Mouse (Mus musculus) intestine, embryonic 16.5 days (tissue): ENCODE results near the gene Susd6. TPM values are rescaled to one million over a fixed set of nuclear protein-coding genes. Genes with fewer than 3 reads are reported as not detected.
A peak's percentile ranks its signal among the peaks of the same experiment; 100 is the strongest.

Experiments
- ATAC-seq: fragments of 200-750 bp; cut with Nextera tagmentation; 2 replicates; pipeline ENCODE4 v1.8.0; 2017; ENCODE audit warnings: moderate TSS enrichment, moderate library complexity
- H3K27ac ChIP-seq: fragments of 300-500 bp; sonication (generic); 2 replicates; pipeline ENCODE4 v1.5.1; 2014; ENCODE audit warnings: mild to moderate bottlenecking, low read length
- H3K27me3 ChIP-seq: fragments of 300-500 bp; sonication (generic); replicated peaks from 2 replicates; pipeline ENCODE4 v1.6.1; 2014; ENCODE audit warnings: low read length, control low read depth, mixed read lengths; ENCODE audit not compliant: control insufficient read depth, insufficient read depth
- H3K36me3 ChIP-seq: fragments of 300-500 bp; sonication (generic); 2 replicates; pipeline ENCODE4 v1.6.1; 2014; ENCODE audit warnings: low read length, control low read depth; ENCODE audit not compliant: control insufficient read depth, insufficient read depth
- H3K4me1 ChIP-seq: fragments of 300-500 bp; sonication (generic); 2 replicates; pipeline ENCODE4 v1.6.1; 2014; ENCODE audit warnings: low read length, control low read depth, mixed read lengths; ENCODE audit not compliant: control insufficient read depth, insufficient read depth
- H3K4me2 ChIP-seq: fragments of 300-500 bp; sonication (generic); 2 replicates; pipeline ENCODE4 v1.6.1; 2014; ENCODE audit warnings: low read depth, low read length, control low read depth
- H3K4me3 ChIP-seq: fragments of 300-500 bp; sonication (generic); 2 replicates; pipeline ENCODE4 v1.5.1; 2014; ENCODE audit warnings: mild to moderate bottlenecking, low read length
- H3K9ac ChIP-seq: fragments of 300-500 bp; sonication (generic); 2 replicates; pipeline ENCODE4 v1.6.1; 2014; ENCODE audit warnings: low read depth, low read length
- H3K9me3 ChIP-seq: fragments of 300-500 bp; sonication (generic); 2 replicates; pipeline ENCODE4 v1.6.1; 2016; ENCODE audit warnings: low read length, control low read depth; ENCODE audit not compliant: control insufficient read depth
- WGBS: fragments of 180-500 bp; shearing (Covaris S2); extraction: QIAGEN DNeasy Blood & Tissue Kit; methylation state at CpG from one replicate; pipeline ENCODE4 v1.1.7; 2014; 5-methylcytosine and 5-hydroxymethylcytosine counted together
- polyA plus RNA-seq: library from polyadenylated mRNA; unstranded; fragments of >200 nt; fragmentation: Nextera tagmentation; extraction: Ambion mirVana; gene quantifications from 2 replicates; pipeline ENCODE4 v1.2.1, GENCODE M21; 2015

Gene Susd6
- polyA plus RNA-seq, 1 experiment from 2014 or later: 16.4 TPM

- Histone ChIP-seq H3K4me3 (no peak overlapping the region), H3K4me1 (peaks cover 15% of the 10 kb centered on the region; the same call in 1 of the 2 replicates), H3K27me3 (no peaks in the 10 kb centered on the region), H3K9ac (no peak overlapping the region), H3K36me3 (no peaks in the 10 kb centered on the region), H3K27ac (no peak overlapping the region), H3K9me3 (no peaks in the 10 kb centered on the region), H3K4me2 (no peak overlapping the region)
- WGBS: 56% methylated on average over 1 of the region's 1 CpGs
- no peak for ATAC-seq
Observed at GRCm38 (mm10) chr12:80852001-80852400, 61.7 kb downstream of the Susd6 start.

- 44% methylated on average over 3 of the region's 3 CpGs for WGBS
Observed at GRCm38 (mm10) chr12:80853737-80854136, 63.4 kb downstream of the Susd6 start.

GRCm38 (mm10) chr12:80854671-80855070 lies 64.4 kb downstream of the Susd6 start:
- Histone ChIP-seq H3K9ac (no peak overlapping the region), H3K27me3 (no peaks in the 10 kb centered on the region), H3K4me2 (no peak overlapping the region), H3K9me3 (no peaks in the 10 kb centered on the region), H3K36me3 (no peaks in the 10 kb centered on the region), H3K4me1 (peaks cover 15% of the 10 kb centered on the region; the same call in 1 of the 2 replicates), H3K27ac (no peak overlapping the region), H3K4me3 (no peak overlapping the region)
- no peak for ATAC-seq
- WGBS: 96% methylated on average over 4 of the region's 4 CpGs

More at GRCm38 (mm10) chr12:80853737-80854136, 63.4 kb downstream of the Susd6 start:
- no peaks in the 10 kb centered on the region for H3K27me3 ChIP-seq
- no peak overlapping the region for H3K4me2 ChIP-seq
- H3K9me3 ChIP-seq: no peaks in the 10 kb centered on the region
- peak overlapping the region; percentile 61; the same call in 1 of the 2 replicates for H3K27ac ChIP-seq
- ATAC-seq: no peak
- H3K4me3 ChIP-seq: no peak overlapping the region
- H3K9ac ChIP-seq: no peak overlapping the region
- H3K4me1 ChIP-seq: peaks cover 15% of the 10 kb centered on the region; the same call in 1 of the 2 replicates
- H3K36me3 ChIP-seq: no peaks in the 10 kb centered on the region

- H3K4me1 ChIP-seq: peaks cover 15% of the 10 kb centered on the region; the same call in 1 of the 2 replicates
- no peaks in the 10 kb centered on the region for H3K27me3 ChIP-seq
- H3K36me3 ChIP-seq: no peaks in the 10 kb centered on the region
- no peak for ATAC-seq
- H3K9me3 ChIP-seq: no peaks in the 10 kb centered on the region
- no peak overlapping the region for H3K4me2 ChIP-seq
- WGBS: 81% methylated on average over 2 of the region's 2 CpGs
- no peak overlapping the region for H3K9ac ChIP-seq
- no peak overlapping the region for H3K4me3 ChIP-seq
- no peak overlapping the region for H3K27ac ChIP-seq
Observed at GRCm38 (mm10) chr12:80855100-80855499, 64.8 kb downstream of the Susd6 start.

GRCm38 (mm10) chr12:80855581-80855980 lies 65.3 kb downstream of the Susd6 start:
- WGBS: 24% methylated on average over 1 of the region's 1 CpGs
- no peak overlapping the region for H3K4me2 ChIP-seq
- peaks cover 15% of the 10 kb centered on the region; the same call in 1 of the 2 replicates for H3K4me1 ChIP-seq
- no peak overlapping the region for H3K27ac ChIP-seq
- H3K9me3 ChIP-seq: no peaks in the 10 kb centered on the region
- no peak overlapping the region for H3K9ac ChIP-seq
- H3K36me3 ChIP-seq: no peaks in the 10 kb centered on the region
- H3K27me3 ChIP-seq: no peaks in the 10 kb centered on the region
- no peak for ATAC-seq
- H3K4me3 ChIP-seq: no peak overlapping the region

GRCm38 (mm10) chr12:80857636-80858293 lies 67.5 kb downstream of the Susd6 start:
- no peak for ATAC-seq
- H3K4me3 ChIP-seq: no peak overlapping the region

GRCm38 (mm10) chr12:80858307-80858706 lies 68.0 kb downstream of the Susd6 start:
- Histone ChIP-seq H3K9me3 (no peaks in the 10 kb centered on the region), H3K27me3 (no peaks in the 10 kb centered on the region), H3K4me3 (no peak overlapping the region), H3K36me3 (no peaks in the 10 kb centered on the region), H3K4me2 (no peak overlapping the region), H3K4me1 (peaks cover 19% of the 10 kb centered on the region; the same call in 1 of the 2 replicates), H3K27ac (no peak overlapping the region), H3K9ac (no peak overlapping the region)
- WGBS: 62% methylated on average over 2 of the region's 2 CpGs
- ATAC-seq: no peak

More at GRCm38 (mm10) chr12:80857636-80858293, 67.5 kb downstream of the Susd6 start:
- Histone ChIP-seq H3K27me3 (no peaks in the 10 kb centered on the region), H3K36me3 (no peaks in the 10 kb centered on the region), H3K9me3 (no peaks in the 10 kb centered on the region), H3K4me1 (peaks cover 19% of the 10 kb centered on the region; the same call in 1 of the 2 replicates), H3K4me2 (no peak overlapping the region), H3K9ac (no peak overlapping the region), H3K27ac (no peak overlapping the region)
- 80% methylated on average over 3 of the region's 3 CpGs for WGBS

GRCm38 (mm10) chr12:80861916-80862315 lies 71.6 kb downstream of the Susd6 start:
- Histone ChIP-seq H3K27ac (no peak overlapping the region), H3K9me3 (no peaks in the 10 kb centered on the region), H3K4me3 (no peak overlapping the region), H3K27me3 (no peaks in the 10 kb centered on the region), H3K4me2 (no peak overlapping the region), H3K4me1 (0 out of 2 replicates have a peak, but pooled peaks cover 5% of the 10 kb centered on the region), H3K9ac (no peak overlapping the region), H3K36me3 (no peaks in the 10 kb centered on the region)
- ATAC-seq: no peak
- 0% methylated on average over 1 of the region's 1 CpGs for WGBS

GRCm38 (mm10) chr12:80863370-80863769 lies 73.1 kb downstream of the Susd6 start:
- no peak overlapping the region for H3K4me3 ChIP-seq
- WGBS: 69% methylated on average over 2 of the region's 2 CpGs
- H3K4me2 ChIP-seq: no peak overlapping the region
- H3K9ac ChIP-seq: no peak overlapping the region
- no peak overlapping the region for H3K27ac ChIP-seq
- no peaks in the 10 kb centered on the region for H3K9me3 ChIP-seq
- no peaks in the 10 kb centered on the region for H3K27me3 ChIP-seq
- 0 out of 2 replicates have a peak, but pooled peaks cover 1% of the 10 kb centered on the region for H3K36me3 ChIP-seq
- no peak for ATAC-seq
- 0 out of 2 replicates have a peak, but pooled peaks cover 7% of the 10 kb centered on the region for H3K4me1 ChIP-seq
